ENCODE assay signal across 19 mouse cellular contexts in the genomic region with DNA sequence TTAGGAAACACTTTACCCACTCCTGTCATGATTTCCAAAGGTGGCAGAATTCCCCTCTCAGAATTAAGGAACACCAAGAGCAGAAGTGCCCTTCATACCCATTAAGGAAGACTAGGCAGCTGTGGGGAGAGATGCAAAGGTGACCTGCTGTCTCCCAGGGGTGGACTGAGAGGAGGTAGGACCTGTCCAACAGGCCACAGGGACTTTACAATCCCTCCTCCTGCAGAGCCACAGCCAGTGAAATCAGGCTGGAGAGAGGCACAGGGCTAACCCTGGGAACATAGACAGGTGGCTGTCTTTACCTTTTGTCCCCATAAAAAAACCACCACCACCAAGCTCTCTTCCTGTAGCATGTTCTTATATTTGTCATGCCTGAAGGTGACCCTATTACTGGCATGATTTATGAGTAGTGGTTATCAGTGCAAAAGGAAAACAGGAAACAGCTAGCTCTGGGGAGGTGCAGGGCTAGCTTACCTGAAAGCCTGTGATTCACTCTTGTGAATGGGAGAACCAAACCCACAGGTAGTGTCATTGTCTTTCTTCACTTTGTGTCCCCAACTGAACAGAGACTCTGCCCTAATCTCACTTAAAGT. TPM values are rescaled to one million over a fixed set of nuclear protein-coding genes. Genes with fewer than 3 reads are reported as not detected.
DNase-seq lines count a peak whose midpoint lies in the region; ATAC-seq and TF ChIP-seq lines count a peak whose summit lies in the region.
"Had no signal": no experiment of that assay in that cellular context is flagged by ENCODE, and none has a peak within 500 bp of the region (broad histone marks: within the 10 kb centered on the region; RNA-seq: fewer than 3 reads in every experiment).

No protein-coding gene starts in this region.

- no peak for TF ChIP-seq CTCF in liver, adult 2 months (IDR thresholded peaks at IDR 0.05; ENCODE audit: low read depth, low read length)
- TF ChIP-seq CTCF in small intestine, adult 2 months (IDR thresholded peaks at IDR 0.05; ENCODE audit: extremely low read depth, insufficient read length, insufficient replicate concordance, low read depth, low read length) = no peak

- ATAC-seq in liver, embryonic 11.5 days (replicated peaks; ENCODE audit: low FRiP score) = no peak
- peak; percentile 4; the same call in 1 of the 2 replicates for ATAC-seq in granulocyte monocyte progenitor cell, adult 5-6 weeks (replicated peaks; ENCODE audit: poor library complexity, severe bottlenecking)
- ATAC-seq: midbrain, embryonic 15.5 days had no signal

- H3K4me1 ChIP-seq in liver, adult 2 months (ENCODE audit: control insufficient read depth, insufficient read depth, low read length) = peaks cover 5% of the 10 kb centered on the region
- H3K4me1 ChIP-seq in liver, embryonic 11.5 days (replicated peaks; ENCODE audit: control insufficient read depth, insufficient read depth, low read length) = no peaks in the 10 kb centered on the region
- peaks cover 20% of the 10 kb centered on the region; the same call in 1 of the 2 replicates for H3K4me1 ChIP-seq in small intestine, adult 2 months (ENCODE audit: control insufficient read depth, insufficient read depth, insufficient read length, low read length)
- H3K4me1 ChIP-seq: hindbrain, embryonic 12.5 days; neural tube, embryonic 12.5 days had no signal

- no peaks in the 10 kb centered on the region for H3K9me3 ChIP-seq in liver, embryonic 11.5 days (ENCODE audit: control insufficient read depth, low read length)
- H3K9me3 ChIP-seq: hindbrain, embryonic 12.5 days; midbrain, embryonic 15.5 days; neural tube, embryonic 12.5 days had no signal

- no peaks in the 10 kb centered on the region for H3K27me3 ChIP-seq in liver, adult 2 months (ENCODE audit: control insufficient read depth, insufficient read depth, low read length)
- no peaks in the 10 kb centered on the region for H3K27me3 ChIP-seq in liver, embryonic 11.5 days (replicated peaks; ENCODE audit: control insufficient read depth, insufficient read depth, low read length)
- H3K27me3 ChIP-seq in small intestine, adult 2 months (ENCODE audit: control insufficient read depth, insufficient read depth, low read length) = no peaks in the 10 kb centered on the region
- H3K27me3 ChIP-seq: hindbrain, embryonic 12.5 days; neural tube, embryonic 12.5 days had no signal

- H3K79me2 ChIP-seq in liver, adult 2 months (ENCODE audit: control insufficient read depth, insufficient read depth, low read length) = no peaks in the 10 kb centered on the region

- no peak overlapping the region for H3K4me3 ChIP-seq in liver, adult 2 months (ENCODE audit: insufficient read depth, low read depth, low read length)
- H3K4me3 ChIP-seq in liver, embryonic 11.5 days (ENCODE audit: low read depth, low read length) = no peak overlapping the region
- H3K4me3 ChIP-seq in small intestine, adult 2 months (ENCODE audit: low read depth, low read length) = peak overlapping the region; percentile 70
- H3K4me3 ChIP-seq: hindbrain, embryonic 12.5 days; midbrain, embryonic 15.5 days; neural tube, embryonic 12.5 days had no signal

- no peak overlapping the region for H3K4me2 ChIP-seq in liver, embryonic 11.5 days
- H3K4me2 ChIP-seq: heart, embryonic 11.5 days; hindbrain, embryonic 12.5 days; midbrain, embryonic 15.5 days; neural tube, embryonic 12.5 days had no signal

- H3K27ac ChIP-seq in liver, adult 2 months (replicated peaks; ENCODE audit: insufficient read depth, low read depth, low read length) = peak overlapping the region; percentile 1; the same call in 1 of the 2 replicates
- no peak overlapping the region for H3K27ac ChIP-seq in liver, embryonic 11.5 days (ENCODE audit: low read depth, low read length)
- peak overlapping the region; percentile 97 for H3K27ac ChIP-seq in small intestine, adult 2 months (ENCODE audit: insufficient read depth, low read depth, low read length)
- H3K27ac ChIP-seq: hindbrain, embryonic 12.5 days; macrophage; midbrain, embryonic 15.5 days; neural tube, embryonic 12.5 days had no signal

- no peaks in the 10 kb centered on the region for H3K36me3 ChIP-seq in liver, adult 2 months (ENCODE audit: control insufficient read depth, insufficient read depth, low read length)
- H3K36me3 ChIP-seq in liver, embryonic 11.5 days (ENCODE audit: control insufficient read depth, insufficient read depth, low read length) = no peaks in the 10 kb centered on the region
- peaks cover 32% of the 10 kb centered on the region for H3K36me3 ChIP-seq in small intestine, adult 2 months (ENCODE audit: control insufficient read depth, insufficient read depth, low read length)
- H3K36me3 ChIP-seq: hindbrain, embryonic 12.5 days; midbrain, embryonic 15.5 days; neural tube, embryonic 12.5 days had no signal

- no peak for TF ChIP-seq POLR2A in liver, adult 2 months (IDR thresholded peaks at IDR 0.05; ENCODE audit: extremely low read depth, insufficient read depth, low read length)
- no peak for TF ChIP-seq POLR2A in small intestine, adult 2 months (IDR thresholded peaks at IDR 0.05; ENCODE audit: low read depth, low read length)

- peak; percentile 71 for DNase-seq in heart, adult 11 months
- no peak for DNase-seq in heart, adult 8-10 months (ENCODE audit: low spot score)
- no peak for DNase-seq in liver, adult 2 months (ENCODE audit: extremely low read depth, low read depth, low spot score)
- no peak for DNase-seq in liver, embryonic 11.5 days (ENCODE audit: low spot score)
- no peak for DNase-seq in thymus, postnatal 10 days (ENCODE audit: low spot score in 2 of 2)
- DNase-seq in adrenal gland, postnatal 10 days = no peak
- DNase-seq: cerebellum, adult 11 months; cerebellum, postnatal 36 days; gastrocnemius, postnatal 10 days; lung, adult 18-20 months; right cerebral cortex, postnatal 25 days had no signal

- no peak overlapping the region for H3K9ac ChIP-seq in liver, adult 2 months (ENCODE audit: low read depth, low read length)
- no peak overlapping the region for H3K9ac ChIP-seq in liver, embryonic 11.5 days (ENCODE audit: low read depth, low read length)
- H3K9ac ChIP-seq: hindbrain, embryonic 12.5 days; midbrain, embryonic 15.5 days; neural tube, embryonic 12.5 days had no signal

RNA-seq across cellular contexts. Expression of a gene that starts 1.4 kb away (rescaled TPM):
- 1 to 10 TPM; 3.6 to 7.7 (median 5.9) TPM for total RNA-seq in heart, adult 8-10 months (2022)
- 6.7 and 11.2 TPM in 2 replicates for total RNA-seq in liver, adult 2 months (2014; rRNA removed)
- 4.7 and 5.1 TPM in 2 replicates for polyA plus RNA-seq in liver, adult 2 months (2012; rRNA removed)
- polyA plus RNA-seq in liver, embryonic 11.5 days (2014; fragmentation: Nextera tagmentation; extraction: Ambion mirVana) = 10.1 and 11.0 TPM in 2 replicates
- total RNA-seq in granulocyte monocyte progenitor cell, adult 5-6 weeks (2014; fragmentation: Nextera tagmentation) = 232 and 310 TPM in 2 replicates
- 511 and 544 TPM in 2 replicates for total RNA-seq in granulocyte monocyte progenitor cell, adult 5-6 weeks (2017)
- 36.8 and 110 TPM in 2 replicates for polyA plus RNA-seq in small intestine, adult 2 months (2012; rRNA removed)
- 10 to 100 TPM; 43.8 to 67.3 TPM for total RNA-seq in adrenal gland, postnatal 10 days (2021)

RNA-seq across cellular contexts. Expression of a gene that starts 47.0 kb away (rescaled TPM):
- total RNA-seq in heart, adult 8-10 months (2022) = not detected
- total RNA-seq in liver, adult 2 months (2014; rRNA removed) = not detected in 2 replicates
- 0.60 TPM in 1 of 2 replicates, not detected in the other for polyA plus RNA-seq in liver, adult 2 months (2012; rRNA removed)
- not detected in 2 replicates for polyA plus RNA-seq in liver, embryonic 11.5 days (2014; fragmentation: Nextera tagmentation; extraction: Ambion mirVana)
- total RNA-seq in granulocyte monocyte progenitor cell, adult 5-6 weeks (2014; fragmentation: Nextera tagmentation) = not detected in 2 replicates
- not detected in 2 replicates for total RNA-seq in granulocyte monocyte progenitor cell, adult 5-6 weeks (2017)
- polyA plus RNA-seq in small intestine, adult 2 months (2012; rRNA removed) = not detected in 2 replicates
- not detected for total RNA-seq in adrenal gland, postnatal 10 days (2021)
- total RNA-seq: gastrocnemius, postnatal 10 days had no signal
- polyA plus RNA-seq: embryonic facial prominence, embryonic 11.5 days; heart, embryonic 11.5 days; hindbrain, embryonic 12.5 days; macrophage; midbrain, embryonic 15.5 days; neural tube, embryonic 12.5 days had no signal

RNA-seq across cellular contexts. Expression of a gene that starts 47.8 kb away (rescaled TPM):
- total RNA-seq in heart, adult 8-10 months (2022) = 10 to 100 TPM; 17.0 to 24.1 (median 21.1) TPM
- 33.9 and 43.8 TPM in 2 replicates for total RNA-seq in liver, adult 2 months (2014; rRNA removed)
- 38.7 and 49.8 TPM in 2 replicates for polyA plus RNA-seq in liver, adult 2 months (2012; rRNA removed)
- polyA plus RNA-seq in liver, embryonic 11.5 days (2014; fragmentation: Nextera tagmentation; extraction: Ambion mirVana) = 19.9 and 23.1 TPM in 2 replicates
- total RNA-seq in granulocyte monocyte progenitor cell, adult 5-6 weeks (2014; fragmentation: Nextera tagmentation) = 27.1 and 44.0 TPM in 2 replicates
- total RNA-seq in granulocyte monocyte progenitor cell, adult 5-6 weeks (2017) = 42.0 and 48.3 TPM in 2 replicates
- 27.9 and 41.3 TPM in 2 replicates for polyA plus RNA-seq in small intestine, adult 2 months (2012; rRNA removed)
- total RNA-seq in adrenal gland, postnatal 10 days (2021) = 10 to 100 TPM; 36.3 to 39.9 TPM

RNA-seq across cellular contexts. Expression of a gene that starts 48.4 kb away (rescaled TPM):
- 1 to 10 TPM; 2.0 to 3.8 (median 2.4) TPM for total RNA-seq in heart, adult 8-10 months (2022)
- 0.28 TPM in 1 of 2 replicates, not detected in the other for total RNA-seq in liver, adult 2 months (2014; rRNA removed)
- polyA plus RNA-seq in liver, adult 2 months (2012; rRNA removed) = 0.15 TPM in 1 of 2 replicates, not detected in the other
- polyA plus RNA-seq in liver, embryonic 11.5 days (2014; fragmentation: Nextera tagmentation; extraction: Ambion mirVana) = 0.18 TPM in 1 of 2 replicates, not detected in the other
- not detected in 2 replicates for total RNA-seq in granulocyte monocyte progenitor cell, adult 5-6 weeks (2014; fragmentation: Nextera tagmentation)
- total RNA-seq in granulocyte monocyte progenitor cell, adult 5-6 weeks (2017) = not detected in 2 replicates
- not detected in 2 replicates for polyA plus RNA-seq in small intestine, adult 2 months (2012; rRNA removed)
- under 1 TPM in 1 of 2 experiments, not detected in 1; 0.42 TPM for total RNA-seq in adrenal gland, postnatal 10 days (2021)
- polyA plus RNA-seq: embryonic facial prominence, embryonic 11.5 days; hindbrain, embryonic 12.5 days; midbrain, embryonic 15.5 days; neural tube, embryonic 12.5 days had no signal
